Mouse (Mus musculus) testis, adult 2 months (tissue): ENCODE data around the gene Dzank1.

Experiments
- CTCF ChIP-seq: fragments of 200-500 bp; IDR thresholded peaks from 2 replicates; pipeline ENCODE4 v1.5.1; 2012; ENCODE audit warnings: low read depth, mild to moderate bottlenecking, inconsistent platforms, low read length, moderate library complexity; ENCODE audit not compliant: control insufficient read depth, insufficient read depth, insufficient replicate concordance
- POLR2A ChIP-seq: fragments of 200-500 bp; IDR thresholded peaks from 2 replicates; pipeline ENCODE4 v1.6.1; 2012; ENCODE audit warnings: low read depth, mild to moderate bottlenecking, inconsistent platforms, low read length, moderate library complexity; ENCODE audit not compliant: control insufficient read depth

DNA sequence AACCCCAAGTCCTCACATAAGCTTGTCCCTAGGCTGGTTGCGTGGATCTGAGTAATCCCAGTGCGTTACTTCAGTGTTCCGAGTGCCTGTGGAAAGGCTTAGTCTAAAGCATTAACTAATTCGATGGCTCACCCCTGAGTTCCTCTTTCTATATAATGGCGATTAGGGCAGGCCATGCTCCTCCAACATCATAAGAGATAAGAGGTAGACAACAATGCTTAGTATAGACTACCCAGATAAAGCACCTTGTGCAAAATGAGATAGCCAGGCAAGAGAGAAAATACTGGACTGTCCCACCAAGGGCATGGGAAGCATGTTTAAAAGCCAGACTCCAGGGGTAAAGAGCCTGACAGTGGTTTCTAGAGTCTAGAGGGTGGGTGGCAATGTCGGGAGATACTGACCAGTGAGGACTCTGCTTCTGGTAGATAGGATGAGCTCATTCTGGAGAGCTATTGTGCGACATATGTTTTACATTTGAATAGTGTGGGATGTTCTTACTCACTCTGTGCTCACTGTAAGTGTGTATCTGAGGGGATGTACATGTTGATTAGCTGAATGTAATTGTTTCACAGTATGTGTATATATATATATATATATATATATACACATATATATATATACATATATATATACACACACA is 80.7 kb downstream of the Dzank1 start:
- no peak for TF ChIP-seq POLR2A
- no peak for TF ChIP-seq CTCF
